Mouse (Mus musculus) liver, embryonic 14.5 days (tissue): ENCODE results near the gene Glra1.

Experiments
- CTCF ChIP-seq: IDR thresholded peaks from 2 replicates; pipeline ENCODE4 v1.5.1; 2016; ENCODE audit warnings: antibody characterized with exemption, low read depth, control low read depth
- EP300 ChIP-seq: IDR thresholded peaks from 2 replicates; pipeline ENCODE4 v1.6.1; 2016; ENCODE audit warnings: antibody characterized with exemption, low read depth

GRCm38 (mm10) chr11:55591194-55591593, 16.8 kb downstream of the Glra1 start:
- TF ChIP-seq CTCF (no peak), EP300 (no peak)
